Mouse (Mus musculus) ES-Bruce4 (cell line): ENCODE measurements around the gene Cyp2c23.

Experiments used
- CTCF ChIP-seq: IDR thresholded peaks from one replicate; pipeline ENCODE4 v1.8.1; 2011; ENCODE audit warnings: low read depth, low read length
- POLR2A ChIP-seq: IDR thresholded peaks from one replicate; pipeline ENCODE4 v1.8.1; 2011; ENCODE audit warnings: low read length; ENCODE audit not compliant: insufficient read depth

GRCm38 (mm10) chr19:44069121-44069913, 40.3 kb upstream of the Cyp2c23 start, which contains the start of gene Erlin1:
- TF ChIP-seq CTCF: no peak
- TF ChIP-seq POLR2A: no peak
